Mouse (Mus musculus): ENCODE measurements around the gene Smyd5.

GRCm38 (mm10) chr6:85491606-85492005 lies 59.8 kb downstream of the Smyd5 start:
- TF ChIP-seq POLR2A (IDR thresholded peaks at IDR 0.05; ENCODE audit: low read depth, low read length) (no peak), CTCF (IDR thresholded peaks at IDR 0.05; ENCODE audit: borderline replicate concordance, insufficient read depth, low read length) (no peak)

Measured in embryonic fibroblast, embryonic 13.5 days (primary cell).